Mouse (Mus musculus): Measurements from ENCODE around the gene Batf2.

- no peak for TF ChIP-seq ZNF384 (IDR thresholded peaks at IDR 0.05; ENCODE audit: low read depth, low read length)
- TF ChIP-seq CHD2 (IDR thresholded peaks at IDR 0.05; ENCODE audit: low read depth, low read length), result no peak
- no peak for TF ChIP-seq MAFK (IDR thresholded peaks at IDR 0.05; ENCODE audit: insufficient read depth, low read depth, low read length)
- no peak for TF ChIP-seq HCFC1 (IDR thresholded peaks at IDR 0.05; ENCODE audit: borderline replicate concordance, insufficient read depth, low read length)
Measured at GRCm38 (mm10) chr19:6124898-6125297, 15.9 kb upstream of the Batf2 start.

All from ES-E14 (cell line).